Mouse (Mus musculus): Measurements from ENCODE around the gene Zfp385a. TPM values are rescaled to one million over a fixed set of nuclear protein-coding genes. Genes with fewer than 3 reads are reported as not detected.

Gene Zfp385a
- total RNA-seq (2021): 10 to 100 TPM in 1 of 2 experiments, 1 to 10 TPM in 1; 8.0 to 13.0 TPM
- long read RNA-seq, experiment 1, partial matches to known transcripts: 1 of 6 reads
- long read RNA-seq, experiment 1, other reads (novel, unspliced or antisense): 3 of 6 reads
- long read RNA-seq, experiment 2, partial matches to known transcripts: 1 of 6 reads
- long read RNA-seq, experiment 2, other reads (novel, unspliced or antisense): 3 of 6 reads

DNA sequence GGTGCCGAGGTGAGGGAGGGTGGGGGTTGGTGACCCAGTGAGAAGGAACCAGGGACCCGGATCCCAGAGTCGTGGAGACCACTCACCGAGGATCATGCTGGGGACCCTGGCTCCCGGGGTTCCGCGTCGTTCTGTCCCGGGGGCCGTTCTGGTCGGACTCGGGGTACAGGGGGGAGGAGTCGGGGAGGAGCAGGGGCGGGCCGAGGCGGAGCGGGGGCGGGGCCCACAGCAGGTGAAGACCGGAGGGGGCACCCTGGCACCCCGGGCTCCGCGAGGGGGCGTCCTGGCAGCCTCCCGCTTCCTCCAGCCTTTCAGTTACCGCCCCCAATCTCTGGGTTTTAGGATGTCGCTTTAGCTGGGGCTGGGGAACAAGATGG, at the start of gene Zfp385a:
Gene Zfp385a (minus strand): TSS at position 133 of the 377 bp plus-strand sequence.
- peak within 1 kb of the TSS; percentile 71 for H3K4me3 ChIP-seq
- DNase-seq: no peak
- no peak within 1 kb of the TSS for H3K27ac ChIP-seq
- intact Hi-C loops (cut with DNase I): no loop called here
- TF ChIP-seq CTCF (IDR thresholded peaks at IDR 0.05): no peak

DNA sequence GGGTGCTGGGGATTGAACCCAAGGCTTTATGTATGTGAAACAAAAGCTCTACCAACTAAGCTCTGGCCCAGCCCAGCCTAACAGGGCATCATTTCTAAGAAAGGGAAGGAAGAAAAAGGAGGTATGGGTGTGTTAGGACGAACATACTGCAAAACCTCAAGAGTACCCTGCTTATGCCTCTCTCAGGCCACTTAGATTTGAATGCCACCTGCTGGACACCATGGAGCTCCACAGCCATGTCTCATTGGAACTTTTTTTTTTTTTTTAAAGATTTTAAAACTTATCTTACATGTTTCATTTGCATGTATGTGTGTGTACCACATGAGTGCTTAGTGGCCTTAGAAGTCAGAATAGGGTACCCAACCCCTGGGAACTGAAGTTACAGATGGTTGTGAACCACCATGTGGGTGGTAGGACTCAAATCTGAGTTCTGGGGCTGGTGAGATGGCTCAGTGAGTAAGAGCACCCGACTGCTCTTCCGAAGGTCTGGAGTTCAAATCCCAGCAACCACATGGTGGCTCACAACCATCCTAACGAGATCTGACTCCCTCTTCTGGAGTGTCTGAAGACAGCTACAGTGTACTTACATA, 48.8 kb upstream of the Zfp385a start:
- peak; percentile 85 for TF ChIP-seq CTCF (IDR thresholded peaks at IDR 0.05)
- intact Hi-C loops (cut with DNase I): loop anchor here (1.0 kb wide), 1 partner anchor 41 kb away; no protein-coding TSS in a partner anchor
- no peak overlapping the region for H3K27ac ChIP-seq
- DNase-seq: no peak
- no peak overlapping the region for H3K4me3 ChIP-seq

DNA sequence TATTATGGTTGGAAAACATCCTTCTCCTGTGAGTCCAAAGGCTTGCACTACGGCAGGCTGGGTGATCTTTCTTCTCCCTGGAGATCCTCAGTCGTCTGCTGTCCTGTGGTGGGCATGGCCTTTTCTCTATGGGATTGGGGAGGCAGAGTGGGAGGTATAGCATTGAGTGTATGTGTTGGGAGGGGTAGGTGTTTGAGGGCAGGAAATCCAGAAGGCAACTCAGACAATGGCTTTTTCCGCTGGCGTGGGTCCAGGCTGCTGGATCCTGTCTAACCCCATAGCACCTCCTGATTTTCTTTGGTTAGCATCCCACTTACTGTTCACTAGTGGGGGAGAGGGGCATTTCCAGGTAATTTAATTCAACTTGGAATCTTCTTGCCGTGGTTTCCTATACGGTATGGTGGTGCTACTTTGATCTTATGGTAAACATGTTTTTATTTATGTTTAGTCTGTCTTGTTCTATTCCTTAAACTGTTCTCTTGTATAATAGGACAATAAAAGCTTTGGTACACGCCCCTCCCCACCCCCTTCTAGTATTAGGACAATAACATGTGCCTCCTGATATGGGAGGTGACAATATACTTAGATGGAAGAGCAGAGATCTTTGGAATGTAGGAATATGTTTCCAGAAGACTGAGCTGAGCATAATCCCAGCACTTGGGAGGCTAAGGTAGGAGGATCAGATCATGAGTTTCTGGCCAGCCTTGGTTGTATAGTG, 44.0 kb upstream of the Zfp385a start:
- Histone ChIP-seq H3K4me3 (peak overlapping the region; percentile 1), H3K27ac (peak overlapping the region; percentile 78)
- peak; percentile 68 for DNase-seq
- TF ChIP-seq CTCF (IDR thresholded peaks at IDR 0.05): no peak
- intact Hi-C loops (cut with DNase I): no loop called here

DNA sequence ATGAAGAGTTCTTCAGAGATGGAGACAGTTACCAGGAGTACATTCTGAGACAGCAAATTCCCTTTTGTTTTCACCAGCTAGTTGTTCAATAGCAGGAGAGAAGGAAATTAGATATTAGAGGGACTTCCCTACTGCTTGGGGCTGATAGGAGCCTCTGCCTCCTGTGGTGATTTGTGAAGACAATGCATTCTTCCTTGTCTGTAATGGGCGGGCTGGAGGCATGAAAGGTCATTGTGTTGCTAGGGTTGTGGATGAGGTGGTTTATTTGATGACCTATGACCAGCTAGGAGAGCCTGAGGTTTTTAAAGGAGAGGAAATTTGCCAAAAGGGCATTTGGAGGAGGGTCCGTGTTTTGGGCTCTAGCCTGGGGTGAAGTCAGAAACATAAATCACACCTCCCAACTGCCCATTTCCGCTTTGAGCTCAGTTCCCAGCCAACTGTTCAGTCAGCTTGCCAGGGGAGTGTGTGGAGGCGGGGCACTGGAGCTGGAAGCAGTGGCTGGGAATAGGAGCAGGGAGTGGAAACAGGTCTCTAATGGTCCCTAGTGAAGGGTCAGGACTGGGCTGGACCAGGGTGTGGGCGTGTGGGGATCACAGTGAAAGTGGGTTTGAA, 43.0 kb upstream of the Zfp385a start:
- peak overlapping the region; percentile 78 for H3K27ac ChIP-seq
- peak; percentile 67 for DNase-seq
- H3K4me3 ChIP-seq: no peak overlapping the region; the same call in 1 of the 2 replicates
- intact Hi-C loops (cut with DNase I): no loop called here
- TF ChIP-seq CTCF (IDR thresholded peaks at IDR 0.05): no peak

DNA sequence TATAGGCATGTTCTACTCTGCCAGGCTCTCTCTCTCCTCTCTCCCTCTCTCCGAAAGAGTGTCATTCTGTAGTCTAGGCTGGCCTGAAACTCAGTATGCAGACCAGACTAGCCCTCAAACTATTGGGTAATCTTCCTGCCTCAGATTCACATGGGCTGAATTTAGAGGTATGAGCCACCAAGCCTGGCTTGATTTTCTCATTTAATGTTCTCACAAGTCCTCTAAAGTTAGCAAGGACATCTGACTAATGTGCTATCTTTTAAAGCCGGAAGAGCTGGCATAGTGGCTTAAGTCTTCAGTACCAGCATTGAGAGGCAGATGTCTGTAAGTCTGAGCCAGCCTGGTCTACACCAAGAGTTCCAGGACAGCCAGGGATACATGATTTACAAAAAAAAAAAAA, 42.2 kb upstream of the Zfp385a start:
- Histone ChIP-seq H3K27ac (peak overlapping the region; percentile 78), H3K4me3 (no peak overlapping the region)
- intact Hi-C loops (cut with DNase I): no loop called here
- TF ChIP-seq CTCF (IDR thresholded peaks at IDR 0.05): no peak
- DNase-seq: no peak

DNA sequence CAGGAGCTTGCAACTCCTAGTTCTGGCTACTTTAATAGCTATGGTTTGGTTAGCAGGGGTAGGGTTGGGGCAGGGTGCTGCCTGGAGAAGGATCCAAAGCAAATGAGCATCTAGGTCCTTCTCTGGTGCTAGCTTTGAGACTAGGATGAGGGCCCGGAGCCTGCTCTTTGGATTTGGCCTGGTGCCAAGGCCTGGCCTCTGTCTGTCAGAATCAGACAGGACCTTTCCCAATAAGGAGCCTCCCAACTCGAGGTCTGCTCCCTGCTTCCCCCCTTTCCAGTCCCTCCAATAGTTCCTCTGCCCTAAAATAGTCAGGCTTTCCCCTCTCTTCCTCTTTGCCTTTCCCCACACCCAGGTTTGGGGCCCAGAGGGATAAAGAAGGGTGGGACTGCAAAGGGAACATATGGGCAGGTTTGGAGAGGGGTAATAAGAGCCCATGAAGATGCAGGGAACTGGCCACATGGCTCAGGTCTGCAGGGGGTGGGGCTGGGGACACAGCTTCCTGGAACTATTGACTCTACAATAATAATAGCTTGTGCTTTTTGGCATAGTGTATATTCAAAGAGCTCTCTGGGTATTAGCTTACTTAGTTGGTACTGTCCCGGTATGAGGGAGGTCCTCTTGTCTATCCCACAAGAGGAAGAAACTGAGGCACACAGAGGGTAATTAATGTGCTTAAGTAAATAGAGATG, 38.9 kb upstream of the Zfp385a start:
- intact Hi-C loops (cut with DNase I): no loop called here
- Histone ChIP-seq H3K27ac (peak overlapping the region; percentile 72), H3K4me3 (no peak overlapping the region)
- no peak for TF ChIP-seq CTCF (IDR thresholded peaks at IDR 0.05)
- DNase-seq: peak; percentile 45

DNA sequence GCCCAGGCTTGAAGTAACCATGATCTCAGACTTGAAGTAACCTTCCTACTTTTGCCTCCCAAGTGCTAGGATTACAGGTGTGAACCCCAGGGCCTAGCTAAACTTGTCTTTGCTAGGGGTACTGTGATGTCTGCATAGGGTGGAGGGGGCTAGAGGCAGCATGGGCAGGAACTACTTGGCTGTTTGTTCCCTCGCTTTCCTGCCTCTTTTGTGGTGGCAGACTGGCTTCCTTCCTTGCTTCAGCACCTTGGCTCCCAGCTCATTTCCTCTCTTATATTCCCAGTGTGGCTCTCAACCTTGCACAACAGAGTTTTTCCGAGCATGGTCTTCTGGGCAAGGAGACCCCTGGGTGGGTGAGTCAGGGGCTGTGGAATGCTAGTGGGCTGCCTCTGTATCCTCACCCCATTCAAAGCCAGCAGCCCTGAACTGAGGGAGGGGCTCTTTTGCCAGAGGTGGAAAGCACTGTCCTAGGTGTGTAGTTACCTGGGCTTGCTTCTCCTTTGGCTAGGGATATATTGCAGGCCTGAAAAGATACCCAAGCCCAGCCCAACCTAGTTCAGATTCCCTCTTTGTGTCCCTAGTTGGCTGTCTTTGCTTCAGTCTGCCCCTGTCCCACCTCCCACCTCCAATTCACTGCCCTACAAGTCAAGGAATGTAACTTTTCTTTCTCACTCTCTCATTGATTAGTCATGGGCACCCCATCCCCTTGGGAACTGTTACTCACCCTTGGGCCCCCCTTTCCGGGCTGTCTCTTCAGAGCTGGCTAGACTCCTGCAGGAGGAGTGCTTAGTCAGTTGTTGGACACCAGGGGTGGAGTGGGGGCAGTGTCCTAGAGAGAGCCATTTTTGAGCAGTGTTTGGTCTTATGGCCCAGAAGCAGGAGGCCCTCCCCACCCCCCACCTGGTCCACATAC, 38.1 kb upstream of the Zfp385a start:
- H3K27ac ChIP-seq: peak overlapping the region; percentile 72
- no peak for DNase-seq
- intact Hi-C loops (cut with DNase I): no loop called here
- no peak for TF ChIP-seq CTCF (IDR thresholded peaks at IDR 0.05)
- H3K4me3 ChIP-seq: no peak overlapping the region

DNA sequence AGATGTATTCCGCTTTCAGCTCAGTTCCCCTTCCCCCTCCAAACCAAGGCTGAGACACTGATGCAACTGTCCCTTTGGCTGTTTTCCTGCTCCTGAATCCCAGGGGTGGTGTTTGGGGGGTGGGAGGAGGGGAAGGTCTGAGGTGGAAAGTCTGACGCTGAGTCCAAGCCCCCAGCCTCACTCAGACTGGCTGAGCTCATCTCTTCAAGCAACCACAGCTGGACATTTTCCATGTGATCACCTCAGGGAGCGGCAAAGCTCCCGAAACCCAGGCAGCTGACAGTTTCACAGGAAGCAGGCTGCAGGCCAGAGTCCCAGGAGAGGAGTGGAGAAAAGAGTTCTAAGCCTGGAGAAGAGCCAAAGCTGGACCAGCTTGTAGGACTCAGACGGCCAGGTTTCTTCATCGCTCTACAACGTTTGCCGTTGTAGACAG, 37.0 kb upstream of the Zfp385a start:
- no peak for TF ChIP-seq CTCF (IDR thresholded peaks at IDR 0.05)
- Histone ChIP-seq H3K27ac (peak overlapping the region; percentile 72), H3K4me3 (no peak overlapping the region)
- peak; percentile 54 for DNase-seq
- intact Hi-C loops (cut with DNase I): no loop called here

DNA sequence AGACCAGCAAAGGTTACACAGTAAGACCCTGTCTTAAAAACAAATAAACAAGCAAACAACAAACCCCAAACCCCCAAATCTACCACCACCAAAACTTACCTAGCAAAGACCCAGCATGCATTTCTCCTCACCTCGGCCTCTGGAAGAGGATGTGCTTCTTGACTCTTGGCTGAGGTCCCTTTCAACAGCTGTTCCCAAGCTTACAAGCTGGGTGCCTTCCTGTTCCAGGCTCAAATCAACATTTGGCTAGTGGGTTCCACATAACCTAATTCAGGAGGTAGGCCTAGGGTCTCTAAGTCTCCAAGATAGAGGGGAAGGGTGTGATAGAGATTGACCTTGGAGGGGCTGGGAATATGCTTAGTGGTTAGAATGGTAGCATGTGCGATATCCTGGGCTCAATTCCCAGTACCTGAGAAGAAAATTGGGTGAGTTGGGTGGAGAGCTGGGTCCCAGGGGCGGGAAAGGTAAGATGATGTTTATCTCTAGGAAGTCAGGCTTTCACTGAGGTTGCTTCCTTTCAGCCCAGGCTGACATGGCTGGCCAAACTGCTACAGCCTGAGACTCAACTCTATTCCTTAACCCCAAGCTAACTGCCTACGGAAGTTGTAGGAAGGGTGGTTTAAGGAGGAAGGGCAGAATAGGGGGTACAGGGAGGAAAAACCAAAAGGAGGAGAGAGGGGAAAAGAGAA, 35.4 kb upstream of the Zfp385a start:
- no peak overlapping the region for H3K4me3 ChIP-seq
- intact Hi-C loops (cut with DNase I): no loop called here
- DNase-seq: no peak
- H3K27ac ChIP-seq: peak overlapping the region; percentile 72
- no peak for TF ChIP-seq CTCF (IDR thresholded peaks at IDR 0.05)

DNA sequence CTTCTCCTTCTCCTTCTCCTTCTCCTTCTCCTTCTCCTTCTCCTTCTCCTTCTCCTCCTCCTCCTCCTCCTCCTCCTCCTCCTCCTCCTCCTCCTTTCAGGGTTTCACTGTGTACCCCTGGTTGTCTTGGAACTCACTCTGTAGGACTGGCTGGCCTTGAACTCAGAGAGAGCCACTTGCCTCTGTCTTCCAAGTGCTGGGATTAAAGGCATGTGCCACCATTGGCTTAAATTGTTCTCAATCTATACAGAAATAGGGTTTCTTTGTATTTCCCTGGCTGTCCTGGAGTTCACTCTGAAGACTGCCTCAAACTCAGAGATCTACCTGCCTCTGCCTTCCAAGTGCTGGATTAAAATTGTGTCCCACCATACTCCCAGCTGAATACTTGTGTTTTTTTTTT, 32.6 kb upstream of the Zfp385a start:
- DNase-seq: no peak
- intact Hi-C loops (cut with DNase I): no loop called here
- no peak for TF ChIP-seq CTCF (IDR thresholded peaks at IDR 0.05)
- no peak overlapping the region for H3K4me3 ChIP-seq
- no peak overlapping the region for H3K27ac ChIP-seq

DNA sequence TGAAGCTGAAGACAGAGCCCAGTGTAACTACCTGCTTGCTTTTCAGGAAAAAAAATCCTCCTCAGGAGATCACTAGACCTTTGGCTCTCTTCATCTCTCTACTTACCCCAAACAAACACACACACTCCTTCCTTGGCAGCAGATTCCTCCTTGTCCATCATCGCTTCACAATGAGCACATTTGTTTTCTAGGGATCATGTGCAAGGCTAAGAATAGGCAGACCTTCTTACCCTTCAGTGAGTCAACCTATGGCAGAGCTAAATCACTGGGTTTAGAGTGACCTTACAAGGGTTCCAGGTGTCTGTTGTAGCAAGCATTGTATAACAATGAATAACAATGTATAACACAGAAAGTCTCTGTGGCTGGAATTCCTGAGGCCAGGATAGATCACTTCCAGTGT, 31.8 kb upstream of the Zfp385a start:
- TF ChIP-seq CTCF (IDR thresholded peaks at IDR 0.05): no peak
- intact Hi-C loops (cut with DNase I): no loop called here
- no peak for DNase-seq
- Histone ChIP-seq H3K4me3 (no peak overlapping the region), H3K27ac (peak overlapping the region; percentile 65)
